Mouse (Mus musculus): ENCODE results near the gene Chtop.

GRCm38 (mm10) chr3:90555954-90556353 is 46.7 kb upstream of the Chtop start:
- TF ChIP-seq CTCF (IDR thresholded peaks at IDR 0.05; ENCODE audit: low read depth) (no peak), EP300 (optimal IDR thresholded peaks at IDR 0.05) (no peak)

All from stomach, postnatal 0 days (tissue).